Mouse (Mus musculus) CH12.LX (cell line): ENCODE data around the gene Fndc4. TPM values are rescaled to one million over a fixed set of nuclear protein-coding genes. Genes with fewer than 3 reads are reported as not detected.

Experiments used
- DNase-seq: peaks from one replicate; pipeline ENCODE4 v3.0.0-alpha.2; 2013; ENCODE audit errors: extremely low read depth
- H3K27ac ChIP-seq: 2 replicates; pipeline ENCODE4 v1.5.1; 2012; ENCODE audit warnings: low read depth, mild to moderate bottlenecking, control low read depth, moderate library complexity; ENCODE audit not compliant: insufficient read depth
- H3K27me3 ChIP-seq: replicated peaks from 2 replicates; pipeline ENCODE3; 2012; ENCODE audit warnings: inconsistent platforms
- H3K36me3 ChIP-seq, 2 experiments: replicated peaks in 1 of 2; 2 replicates each; pipeline versions ENCODE3 to v1.6.1; 2012; ENCODE audit warnings: inconsistent platforms in 1 of 2, low read length in 1 of 2, mild to moderate bottlenecking in 1 of 2, mixed read lengths in 1 of 2, moderate library complexity in 1 of 2; ENCODE audit not compliant: control insufficient read depth in 1 of 2, insufficient read depth in 1 of 2
- H3K4me1 ChIP-seq, 2 experiments: 2 replicates each; pipeline ENCODE4 v1.6.1; 2012; ENCODE audit warnings: inconsistent platforms in 1 of 2, moderate library complexity in 1 of 2; ENCODE audit not compliant: insufficient read depth in 2 of 2, control insufficient read depth in 1 of 2
- H3K4me2 ChIP-seq: 2 replicates; pipeline ENCODE4 v1.6.1; 2012; ENCODE audit warnings: low read depth, mild to moderate bottlenecking, control low read depth; ENCODE audit not compliant: poor library complexity, insufficient read depth, severe bottlenecking
- H3K4me3 ChIP-seq, 3 experiments: fragments of 150-350 bp in 1 of 3; sonication (generic) in 1 of 3; replicated peaks in 1 of 3; 2 replicates each; pipeline versions ENCODE3 to v1.5.1; 2011 to 2012; ENCODE audit warnings: low read depth in 2 of 3, low read length in 2 of 3, mild to moderate bottlenecking in 2 of 3, moderate library complexity in 2 of 3, control low read depth in 1 of 3, improper control_type of control experiment in 1 of 3, inconsistent platforms in 1 of 3, mixed read lengths in 1 of 3; ENCODE audit not compliant: poor library complexity in 1 of 3
- H3K79me2 ChIP-seq: replicated peaks from 2 replicates; pipeline ENCODE4 v1.6.1; 2012; ENCODE audit warnings: mild to moderate bottlenecking, moderate library complexity; ENCODE audit not compliant: control insufficient read depth, poor library complexity, insufficient read depth, severe bottlenecking; ENCODE audit errors: extremely low read depth
- H3K9ac ChIP-seq: 2 replicates; pipeline ENCODE4 v1.6.1; 2012; ENCODE audit warnings: low read depth, mild to moderate bottlenecking, control low read depth, moderate library complexity; ENCODE audit not compliant: insufficient read depth
- H3K9me3 ChIP-seq: replicated peaks from 2 replicates; pipeline ENCODE3; 2012; ENCODE audit warnings: low read length, inconsistent platforms, mixed read lengths
- BHLHE40 ChIP-seq: IDR thresholded peaks from 2 replicates; pipeline ENCODE4 v1.6.1; 2011; ENCODE audit warnings: mild to moderate bottlenecking, low read depth, low read length, improper control_type of control experiment
- CHD2 ChIP-seq: IDR thresholded peaks from 2 replicates; pipeline ENCODE4 v1.6.1; 2011; ENCODE audit warnings: low read length, improper control_type of control experiment
- CTCF ChIP-seq, 2 experiments: IDR thresholded peaks in 1 of 2; conservative IDR thresholded peaks in 1 of 2; 2 replicates each; pipeline ENCODE4 v1.5.1; 2011 to 2012; ENCODE audit warnings: low read depth in 2 of 2, low read length in 2 of 2, improper control_type of control experiment in 1 of 2, inconsistent platforms in 1 of 2, mild to moderate bottlenecking in 1 of 2, moderate library complexity in 1 of 2
- E2F4 ChIP-seq: IDR thresholded peaks from 2 replicates; pipeline ENCODE4 v1.6.1; 2011; ENCODE audit warnings: low read depth, low read length, improper control_type of control experiment; ENCODE audit not compliant: insufficient replicate concordance
- ETS1 ChIP-seq: conservative IDR thresholded peaks from 2 replicates; pipeline ENCODE4 v1.6.1; 2012; ENCODE audit warnings: low read depth, mild to moderate bottlenecking, inconsistent platforms, low read length, improper control_type of control experiment, moderate library complexity
- GABPA ChIP-seq: IDR thresholded peaks from 2 replicates; pipeline ENCODE4 v1.6.1; 2012; ENCODE audit warnings: low read depth, low read length, improper control_type of control experiment, inconsistent platforms; ENCODE audit not compliant: insufficient replicate concordance
- JUN ChIP-seq: IDR thresholded peaks from 2 replicates; pipeline ENCODE4 v1.6.1; 2011; ENCODE audit warnings: low read depth, mild to moderate bottlenecking, low read length, improper control_type of control experiment, moderate library complexity; ENCODE audit not compliant: insufficient read depth
- MAZ ChIP-seq: IDR thresholded peaks from 2 replicates; pipeline ENCODE4 v1.6.1; 2012; ENCODE audit warnings: low read depth, mild to moderate bottlenecking, inconsistent platforms, low read length, improper control_type of control experiment, moderate library complexity
- PAX5 ChIP-seq: IDR thresholded peaks from 2 replicates; pipeline ENCODE4 v1.6.1; 2012; ENCODE audit warnings: low read length, inconsistent platforms, mixed read lengths
- SMC3 ChIP-seq: IDR thresholded peaks from 2 replicates; pipeline ENCODE4 v1.6.1; 2011; ENCODE audit warnings: low read depth, low read length, improper control_type of control experiment
- USF2 ChIP-seq: conservative IDR thresholded peaks from 2 replicates; pipeline ENCODE4 v1.6.1; 2011; ENCODE audit warnings: low read depth, low read length, improper control_type of control experiment
- ZMIZ1 ChIP-seq: IDR thresholded peaks from 2 replicates; pipeline ENCODE4 v1.6.1; 2012; ENCODE audit warnings: low read depth, mild to moderate bottlenecking, inconsistent platforms, low read length, improper control_type of control experiment
- dilution Hi-C: fragments of 300-500 bp; cut with MboI; formaldehyde crosslinking; loops from 2 replicates; pipeline ENCODE4 v1.14.3; 2020; ENCODE audit warnings: low sequenced_read_pairs; ENCODE audit not compliant: extremely low pct_unique_long_range_greater_than_20kb, extremely low pct_ligation_motif_present
- in situ Hi-C: fragments of 300-500 bp; cut with MboI; formaldehyde crosslinking; loops from 3 replicates; pipeline ENCODE4 v1.14.3; 2019; ENCODE audit warnings: low sequenced_read_pairs, low pct_ligation_motif_present, low pct_unique_long_range_greater_than_20kb, mixed read lengths
- polyA plus RNA-seq: library from polyadenylated mRNA; unstranded; fragments of >175 nt; gene quantifications from 2 replicates; pipeline ENCODE4 v1.2.1, GENCODE M21; 2012; ENCODE audit warnings: low read depth; ENCODE audit not compliant: insufficient read length
- total RNA-seq, 2 experiments: library from RNA; depleted of rRNA; stranded (reverse); fragments of 300-350 nt in 1 of 2; fragments of >200 nt in 1 of 2; gene quantifications; 2 replicates each; pipeline ENCODE4 v1.2.3; 2012 to 2014

Fndc4 gene
- total and polyA plus RNA-seq, 3 experiments = 0.13 TPM; not detected in 2

DNA sequence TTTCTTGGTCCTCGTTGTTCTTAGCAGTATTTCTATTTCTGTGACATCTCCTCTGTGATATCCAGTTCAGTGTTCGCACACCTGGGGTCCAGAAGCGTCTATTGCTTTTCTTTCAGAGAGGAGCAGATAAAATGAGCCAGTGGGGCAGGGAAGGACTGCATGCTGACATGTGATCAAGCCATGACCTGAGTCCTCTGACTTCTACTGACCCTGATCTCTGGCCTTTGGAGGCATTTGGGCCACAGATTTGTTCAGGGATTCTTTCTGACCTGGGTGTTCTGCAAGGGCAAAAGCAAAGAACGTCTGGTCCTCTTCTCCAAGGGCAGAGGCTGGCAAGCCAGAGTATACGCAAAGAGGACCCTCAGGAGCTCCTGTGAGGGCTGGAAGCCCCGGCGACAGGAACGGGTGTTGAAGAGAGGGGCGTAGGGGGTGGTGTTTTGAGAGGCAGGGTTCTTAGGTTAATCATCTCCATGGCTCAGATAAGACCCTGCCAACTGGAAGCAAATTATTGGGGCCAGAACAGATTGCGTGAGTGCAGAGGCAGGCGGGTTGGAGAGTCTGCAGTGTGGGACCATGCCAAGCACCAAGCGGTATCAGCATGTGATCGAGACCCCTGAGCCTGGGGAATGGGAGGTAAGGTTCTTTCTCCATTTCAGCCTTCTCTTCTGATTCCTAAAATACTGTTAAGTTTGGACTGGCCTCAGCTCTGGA, 1.3 kb upstream of the Fndc4 start, which contains the start of gene Gckr:
Gene Gckr, plus strand, starts transcription at position 397 of the 711 bp plus-strand sequence.
- Histone ChIP-seq H3K4me1 (peaks cover 2 to 3% of the 10 kb centered on the region in 2 experiments; a peak in 3 of 4 replicates), H3K4me2 (no peak within 1 kb of the TSS), H3K4me3 (no peak within 1 kb of the TSS), H3K36me3 (no peaks in the 10 kb centered on the region), H3K79me2 (no peaks in the 10 kb centered on the region), H3K9me3 (no peaks in the 10 kb centered on the region), H3K27ac (no peak within 1 kb of the TSS), H3K27me3 (peaks cover 78% of the 10 kb centered on the region), H3K9ac (no peak within 1 kb of the TSS)
- no peak for DNase-seq
- no peak for TF ChIP-seq USF2
- no peak for TF ChIP-seq CHD2
- TF ChIP-seq ETS1 = no peak
- TF ChIP-seq MAZ = no peak
- no peak for TF ChIP-seq E2F4
- no peak for TF ChIP-seq PAX5
- dilution Hi-C loops (no loop called here), in situ Hi-C loops (no loop called here)

GRCm38 (mm10) chr5:31294964-31295605, 795 bp downstream of the Fndc4 start:
- H3K9ac ChIP-seq = no peak overlapping the region; the same call in 1 of the 2 replicates
- H3K27me3 ChIP-seq = peaks cover 70% of the 10 kb centered on the region
- in situ Hi-C loops (no loop called here), dilution Hi-C loops (no loop called here)
- no peaks in the 10 kb centered on the region for H3K79me2 ChIP-seq
- no peaks in the 10 kb centered on the region for H3K36me3 ChIP-seq
- no peaks in the 10 kb centered on the region for H3K9me3 ChIP-seq
- H3K27ac ChIP-seq = no peak overlapping the region
- H3K4me2 ChIP-seq = peak overlapping the region; percentile 33
- TF ChIP-seq CTCF (conservative IDR thresholded peaks at IDR 0.05 in 1 of 2, IDR thresholded peaks at IDR 0.05 in 1 of 2; ENCODE audit: low read depth in 2 of 2, low read length in 2 of 2) = no peak
- no peak for TF ChIP-seq SMC3
- no peak for TF ChIP-seq CHD2
- TF ChIP-seq GABPA = no peak
- TF ChIP-seq BHLHE40 = no peak
- no peak for TF ChIP-seq USF2
- no peak for TF ChIP-seq JUN
- TF ChIP-seq ZMIZ1 = no peak
- DNase-seq = no peak
- no peak overlapping the region for H3K4me3 ChIP-seq
- peaks cover 3 to 10% of the 10 kb centered on the region in 2 experiments; a peak in 3 of 4 replicates for H3K4me1 ChIP-seq
